Mouse (Mus musculus): ENCODE measurements around the gene Ebf3. TPM values are rescaled to one million over a fixed set of nuclear protein-coding genes. Genes with fewer than 3 reads are reported as not detected.

Ebf3 gene
- not detected in 3 replicates for total RNA-seq (2017)

- ATAC-seq (replicated peaks; ENCODE audit: insufficient number of reproducible peaks, low FRiP score, low TSS enrichment, poor library complexity, severe bottlenecking), result no peak
Observed at GRCm38 (mm10) chr7:137313904-137314691, at the start of gene Ebf3. TSS of gene Ebf3 (minus strand) at chr7:137314445.

GRCm38 (mm10) chr7:137346860-137347259, 32.6 kb upstream of the Ebf3 start:
- ATAC-seq (replicated peaks; ENCODE audit: insufficient number of reproducible peaks, low FRiP score, low TSS enrichment, poor library complexity, severe bottlenecking), result no peak

GRCm38 (mm10) chr7:137346068-137346467, 31.8 kb upstream of the Ebf3 start:
- no peak for ATAC-seq (replicated peaks; ENCODE audit: insufficient number of reproducible peaks, low FRiP score, low TSS enrichment, poor library complexity, severe bottlenecking)

GRCm38 (mm10) chr7:137333951-137334350, 19.7 kb upstream of the Ebf3 start:
- ATAC-seq (replicated peaks; ENCODE audit: insufficient number of reproducible peaks, low FRiP score, low TSS enrichment, poor library complexity, severe bottlenecking), result no peak

GRCm38 (mm10) chr7:137322926-137323325, 8.7 kb upstream of the Ebf3 start:
- ATAC-seq (replicated peaks; ENCODE audit: insufficient number of reproducible peaks, low FRiP score, low TSS enrichment, poor library complexity, severe bottlenecking), result no peak

- no peak for ATAC-seq (replicated peaks; ENCODE audit: insufficient number of reproducible peaks, low FRiP score, low TSS enrichment, poor library complexity, severe bottlenecking)
Observed at GRCm38 (mm10) chr7:137321961-137322784, 7.9 kb upstream of the Ebf3 start.

- ATAC-seq (replicated peaks; ENCODE audit: insufficient number of reproducible peaks, low FRiP score, low TSS enrichment, poor library complexity, severe bottlenecking), result no peak
Observed at GRCm38 (mm10) chr7:137321141-137321813, 7.0 kb upstream of the Ebf3 start.

- no peak for ATAC-seq (replicated peaks; ENCODE audit: insufficient number of reproducible peaks, low FRiP score, low TSS enrichment, poor library complexity, severe bottlenecking)
Observed at GRCm38 (mm10) chr7:137320320-137320719, 6.1 kb upstream of the Ebf3 start.

GRCm38 (mm10) chr7:137318924-137319885, 5.0 kb upstream of the Ebf3 start:
- no peak for ATAC-seq (replicated peaks; ENCODE audit: insufficient number of reproducible peaks, low FRiP score, low TSS enrichment, poor library complexity, severe bottlenecking)

GRCm38 (mm10) chr7:137318383-137318775, 4.1 kb upstream of the Ebf3 start:
- no peak for ATAC-seq (replicated peaks; ENCODE audit: insufficient number of reproducible peaks, low FRiP score, low TSS enrichment, poor library complexity, severe bottlenecking)

- no peak for ATAC-seq (replicated peaks; ENCODE audit: insufficient number of reproducible peaks, low FRiP score, low TSS enrichment, poor library complexity, severe bottlenecking)
Observed at GRCm38 (mm10) chr7:137317659-137318382, 3.6 kb upstream of the Ebf3 start.

GRCm38 (mm10) chr7:137316926-137317658, 2.8 kb upstream of the Ebf3 start:
- ATAC-seq (replicated peaks; ENCODE audit: insufficient number of reproducible peaks, low FRiP score, low TSS enrichment, poor library complexity, severe bottlenecking), result no peak

GRCm38 (mm10) chr7:137316181-137316925, 2.1 kb upstream of the Ebf3 start:
- ATAC-seq (replicated peaks; ENCODE audit: insufficient number of reproducible peaks, low FRiP score, low TSS enrichment, poor library complexity, severe bottlenecking), result no peak

- ATAC-seq (replicated peaks; ENCODE audit: insufficient number of reproducible peaks, low FRiP score, low TSS enrichment, poor library complexity, severe bottlenecking), result no peak
Observed at GRCm38 (mm10) chr7:137315544-137315940, 1.3 kb upstream of the Ebf3 start.

- ATAC-seq (replicated peaks; ENCODE audit: insufficient number of reproducible peaks, low FRiP score, low TSS enrichment, poor library complexity, severe bottlenecking), result no peak
Observed at GRCm38 (mm10) chr7:137314710-137315543, 682 bp upstream of the Ebf3 start.
